Mouse (Mus musculus) heart, postnatal 4 days (tissue): ENCODE results near the gene Atraid. TPM values are rescaled to one million over a fixed set of nuclear protein-coding genes. Genes with fewer than 3 reads are reported as not detected.

Experiments used
- DNase-seq: peaks from one replicate; pipeline ENCODE4 v3.0.0; 2021
- total RNA-seq, 2 experiments: library from RNA; stranded (reverse); gene quantifications; 2 replicates each; pipeline ENCODE4 v1.2.3; 2021

Gene Atraid
- total RNA-seq, 2 experiments from 2014 or later = 46.0 to 53.7 TPM

DNA sequence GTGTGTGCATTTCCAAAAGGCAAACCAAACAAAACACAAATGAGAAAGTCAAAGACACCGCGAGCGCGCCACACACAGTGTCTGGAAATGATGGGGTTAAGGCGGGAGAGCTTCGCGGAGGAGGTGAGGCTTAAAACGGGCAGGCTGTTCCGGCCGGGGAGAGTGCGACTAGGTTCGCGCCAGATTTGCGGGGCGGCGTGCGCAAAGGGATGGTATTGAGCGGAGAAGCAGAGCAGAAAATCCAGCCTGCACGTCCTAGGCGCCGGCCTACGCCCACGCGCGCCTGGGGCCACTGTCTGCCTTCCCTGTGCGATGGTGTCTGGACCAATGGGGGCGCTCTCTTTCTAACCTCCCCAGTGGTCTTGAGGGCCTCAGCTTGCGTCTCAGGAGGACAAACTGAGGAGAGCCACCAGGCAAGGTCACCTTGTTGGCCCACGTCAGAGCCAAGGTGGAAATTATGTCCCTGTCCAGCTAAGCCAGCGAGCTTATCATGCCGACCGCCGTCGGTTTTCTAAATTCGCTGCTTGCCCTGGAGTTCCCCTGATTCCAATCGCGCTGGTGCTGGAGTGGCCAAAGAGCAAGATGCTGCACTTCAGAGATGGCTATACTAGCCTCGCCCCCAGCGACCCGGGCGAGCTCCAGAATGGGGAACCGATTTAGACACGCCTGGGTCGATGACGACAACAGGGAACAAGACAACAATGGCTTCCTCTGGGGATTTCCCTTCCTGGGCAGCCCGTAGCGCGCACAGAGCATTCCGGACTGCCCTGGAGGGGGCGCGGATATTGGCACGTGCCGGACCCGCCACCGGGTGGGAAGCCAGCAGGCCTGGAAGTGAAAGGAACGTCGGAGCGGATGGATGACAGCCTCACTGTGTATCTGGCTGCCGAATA lies 46.9 kb downstream of the Atraid start:
- peak; percentile 78 for DNase-seq

DNA sequence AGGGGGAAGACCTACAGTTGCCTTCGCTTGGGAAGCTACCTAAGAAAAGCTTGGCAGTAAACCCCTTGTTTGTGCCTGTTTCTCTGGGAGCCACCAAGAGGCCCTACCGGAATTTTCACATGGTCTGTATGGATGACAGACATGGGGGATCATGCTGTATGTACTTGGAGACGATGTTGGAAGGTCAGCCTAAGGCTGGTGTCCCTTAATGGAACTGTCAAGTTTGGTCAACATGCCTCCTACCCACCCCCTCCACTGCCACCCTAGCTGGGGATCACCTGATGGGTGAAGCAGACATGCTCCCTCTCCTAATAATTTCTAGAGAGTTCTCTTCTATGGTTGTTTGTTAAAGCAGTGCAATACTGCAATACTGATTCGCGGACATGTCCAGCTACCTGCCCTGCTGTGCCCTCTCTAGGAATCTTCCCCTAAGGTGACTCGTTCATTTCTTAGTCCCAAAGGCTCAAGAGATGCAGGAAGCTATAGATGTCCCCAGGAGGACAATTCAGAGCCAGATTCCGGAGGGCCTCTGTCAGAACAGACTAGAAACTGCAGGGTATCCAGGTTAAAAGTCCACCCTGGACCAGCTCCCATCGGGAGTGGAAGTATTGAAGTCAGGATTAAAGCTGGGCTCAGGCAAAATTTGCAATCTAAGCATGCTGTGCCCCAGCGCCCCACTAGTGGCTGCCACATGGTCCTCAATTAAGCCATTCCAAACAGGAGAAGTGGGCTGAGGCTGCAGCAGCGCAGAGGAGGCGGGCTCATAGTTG lies 47.8 kb downstream of the Atraid start:
- DNase-seq = no peak

Other genes with a start within 250 kb of the Atraid start
- gene Mapre3, start 233.7 kb upstream of the Atraid start, total RNA-seq = 10 to 100 TPM; 16.2 to 18.9 TPM
- 10 to 100 TPM; 44.4 to 50.0 TPM for gene Tmem214, start 180.3 kb upstream of the Atraid start, total RNA-seq
- 10 to 100 TPM; 11.8 to 12.7 TPM for gene Agbl5, start 159.6 kb upstream of the Atraid start, total RNA-seq
- gene Ost4, start 140.5 kb upstream of the Atraid start, total RNA-seq = 100 to 1,000 TPM; 170 TPM
- 10 to 100 TPM; 83.4 to 93.2 TPM for gene Emilin1, start 134.9 kb upstream of the Atraid start, total RNA-seq
- gene Khk, start 126.9 kb upstream of the Atraid start, total RNA-seq = 1 to 10 TPM; 6.4 to 9.2 TPM
- under 1 TPM; 0.67 to 0.77 TPM for gene Cgref1, start 102.7 kb upstream of the Atraid start, total RNA-seq
- gene Preb, start 88.0 kb upstream of the Atraid start, total RNA-seq = 10 to 100 TPM; 62.3 to 68.4 TPM
- gene Tcf23, start 79.7 kb upstream of the Atraid start, total RNA-seq = under 1 TPM; 0.23 to 0.26 TPM
- gene Slc5a6, start 612 bp downstream of the Atraid start, total RNA-seq = 1 to 10 TPM; 7.0 to 7.2 TPM
- 10 to 100 TPM; 33.5 to 40.7 TPM for gene Cad, start 6.5 kb downstream of the Atraid start, total RNA-seq
- gene Dnajc5g, start 58.0 kb downstream of the Atraid start, total RNA-seq = not detected
- under 1 TPM in 1 of 2 experiments, not detected in 1; 0.24 TPM for gene Slc30a3, start 59.9 kb downstream of the Atraid start, total RNA-seq
- gene Trim54, start 68.4 kb downstream of the Atraid start, total RNA-seq = 10 to 100 TPM; 33.4 to 35.6 TPM
- gene Ucn, start 90.5 kb downstream of the Atraid start, total RNA-seq = not detected
- 10 to 100 TPM; 50.1 to 50.8 TPM for gene Mpv17, start 105.9 kb downstream of the Atraid start, total RNA-seq
- gene Gm29609, start 131.6 kb downstream of the Atraid start, total RNA-seq = 1 to 10 TPM in 1 of 2 experiments, under 1 TPM in 1; 0.86 to 1.1 TPM
- gene Gtf3c2, start 131.8 kb downstream of the Atraid start, total RNA-seq = 10 to 100 TPM; 47.3 to 55.7 TPM
- gene Snx17, start 144.9 kb downstream of the Atraid start, total RNA-seq = 10 to 100 TPM; 88.3 to 88.7 TPM
- 10 to 100 TPM; 38.6 to 39.4 TPM for gene Eif2b4, start 145.1 kb downstream of the Atraid start, total RNA-seq
- 10 to 100 TPM; 13.7 to 14.4 TPM for gene Zfp513, start 154.0 kb downstream of the Atraid start, total RNA-seq
- gene Ppm1g, start 172.4 kb downstream of the Atraid start, total RNA-seq = 10 to 100 TPM; 94.7 to 97.0 TPM
- gene Nrbp1, start 192.6 kb downstream of the Atraid start, total RNA-seq = 10 to 100 TPM; 88.1 to 90.0 TPM
- not detected for gene Gm9970, start 192.9 kb downstream of the Atraid start, total RNA-seq
- gene Krtcap3, start 203.4 kb downstream of the Atraid start, total RNA-seq = 1 to 10 TPM; 2.4 to 3.1 TPM
- 10 to 100 TPM; 27.1 to 38.4 TPM for gene Ift172, start 242.8 kb downstream of the Atraid start, total RNA-seq
- gene Fndc4, start 247.8 kb downstream of the Atraid start, total RNA-seq = 1 to 10 TPM; 6.6 to 7.8 TPM
- not detected for gene Gckr, start 249.1 kb downstream of the Atraid start, total RNA-seq